ENCODE assay signal across 8 mouse cellular contexts in the genomic region with DNA sequence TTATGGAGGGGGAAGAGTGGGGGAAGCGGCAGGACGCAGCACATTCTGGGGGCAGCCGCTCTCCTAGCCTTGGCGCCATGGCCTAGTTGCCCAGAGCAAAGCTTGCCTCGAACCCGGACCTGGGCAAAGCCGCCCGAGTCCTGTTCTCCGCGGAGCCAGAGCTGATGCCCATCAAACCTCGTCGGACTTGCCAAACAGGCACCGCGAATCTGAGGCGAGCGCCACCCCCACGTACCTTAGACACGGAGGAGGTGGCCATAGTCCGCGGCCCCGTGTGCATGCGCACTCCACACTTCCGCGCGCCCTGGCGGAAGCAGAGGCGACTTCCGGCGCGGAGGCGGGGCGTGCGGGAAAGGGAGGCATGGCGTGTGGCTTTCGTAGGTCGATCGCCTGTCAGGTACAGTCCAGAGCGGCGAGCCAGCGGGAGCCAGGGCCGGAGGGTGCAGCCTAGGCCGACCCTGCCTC. TPM values are rescaled to one million over a fixed set of nuclear protein-coding genes. Genes with fewer than 3 reads are reported as not detected.
DNase-seq lines count a peak whose midpoint lies in the region; ATAC-seq and TF ChIP-seq lines count a peak whose summit lies in the region.

A gene (minus strand): TSS at position 315 of the 465 bp plus-strand sequence.
A gene (plus strand): TSS at position 328 of the 465 bp plus-strand sequence.

- H3K27ac ChIP-seq in cortical plate, adult 2 months (ENCODE audit: insufficient read depth, low read length): peak within 1 kb of the TSS; percentile 87

- no peak for TF ChIP-seq CTCF in cortical plate, adult 2 months (IDR thresholded peaks at IDR 0.05; ENCODE audit: extremely low read depth, insufficient read depth, low read length)

- H3K4me1 ChIP-seq in cortical plate, adult 2 months (ENCODE audit: control insufficient read depth, insufficient read depth, low read length): peaks cover 3% of the 10 kb centered on the region

- peak within 1 kb of the TSS; percentile 80 for H3K4me3 ChIP-seq in cortical plate, adult 2 months (ENCODE audit: insufficient read depth, low read length)

- peak; percentile 98 for ATAC-seq in activated CD4-positive, CD25-positive, alpha-beta regulatory T cell, adult 4 months
- ATAC-seq in megakaryocyte progenitor cell, adult 5-6 weeks (replicated peaks; ENCODE audit: poor library complexity): peak; percentile 98

- TF ChIP-seq POLR2A in cortical plate, adult 2 months (IDR thresholded peaks at IDR 0.05; ENCODE audit: extremely low read depth, insufficient read depth, low read length): peak; percentile 92

- DNase-seq in gastrocnemius, postnatal 10 days: peak; percentile 91
- peak; percentile 96 for DNase-seq in induced T-regulatory cell, adult 2 months (ENCODE audit: low read depth)
- DNase-seq in left cerebral cortex, adult 9 months (ENCODE audit: low spot score in 2 of 2): peak; percentile 81 to 91
- peak; percentile 92 for DNase-seq in right cerebral cortex, postnatal 14 days
- peak; percentile 85 to 92 for DNase-seq in urinary bladder, postnatal 36 days (ENCODE audit: low spot score in 2 of 2)

RNA-seq across cellular contexts. Expression of the first gene that starts in this region (rescaled TPM):
- polyA plus RNA-seq in activated CD4-positive, CD25-positive, alpha-beta regulatory T cell, adult 4 months (2017; shearing (Covaris generic)): 100 to 1,000 TPM in 1 of 2 experiments, 10 to 100 TPM in 1; 95.7 to 107 TPM
- 32.8 and 34.8 TPM in 2 replicates for polyA plus RNA-seq in cortical plate, adult 2 months (2012; rRNA removed)
- total RNA-seq in gastrocnemius, postnatal 10 days (2021): 10 to 100 TPM; 33.3 to 40.4 TPM
- 160 TPM in 2 replicates for total RNA-seq in megakaryocyte progenitor cell, adult 5-6 weeks (2015)
- total RNA-seq in megakaryocyte progenitor cell, adult 5-6 weeks (2017): 112 and 121 TPM in 2 replicates

RNA-seq across cellular contexts. Expression of the second gene that starts in this region (rescaled TPM):
- 10 to 100 TPM; 41.4 to 45.1 TPM for polyA plus RNA-seq in activated CD4-positive, CD25-positive, alpha-beta regulatory T cell, adult 4 months (2017; shearing (Covaris generic))
- polyA plus RNA-seq in cortical plate, adult 2 months (2012; rRNA removed): 25.7 and 27.4 TPM in 2 replicates
- 10 to 100 TPM; 21.9 to 23.9 TPM for total RNA-seq in gastrocnemius, postnatal 10 days (2021)
- total RNA-seq in megakaryocyte progenitor cell, adult 5-6 weeks (2015): 39.8 and 40.4 TPM in 2 replicates
- 42.6 and 60.1 TPM in 2 replicates for total RNA-seq in megakaryocyte progenitor cell, adult 5-6 weeks (2017)

Comparison
In these comparisons a context has a peak if more than half of its experiments do, and no peak if none do; other contexts are left out.
1. Peak in every context shown above with its lines: DNase-seq, ATAC-seq, H3K4me3 ChIP-seq and H3K27ac ChIP-seq.